Mouse (Mus musculus): ENCODE measurements around the gene Ssbp3.

DNA sequence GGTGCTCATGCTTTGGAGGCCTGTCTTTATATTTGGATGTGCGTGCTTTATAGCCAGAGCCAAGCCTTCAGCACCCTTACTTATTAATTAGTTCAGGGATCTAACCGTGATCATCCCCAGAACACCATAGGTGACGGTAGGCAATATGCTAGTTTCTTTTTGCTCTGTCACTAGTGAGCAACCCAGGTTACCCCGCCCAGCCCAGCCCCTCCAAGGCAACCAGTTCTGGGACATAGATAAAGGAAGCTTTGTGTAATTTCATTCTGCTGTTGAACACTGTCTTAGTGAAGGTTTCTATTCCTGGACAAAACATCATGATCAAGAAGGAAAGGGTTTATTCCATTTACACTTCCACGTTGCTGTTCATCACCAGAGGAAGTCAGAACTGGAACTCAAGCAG is 94.7 kb downstream of the Ssbp3 start:
- TF ChIP-seq CTCF (IDR thresholded peaks at IDR 0.05; ENCODE audit: low read depth, low read length): no peak
- TF ChIP-seq POLR2A (IDR thresholded peaks at IDR 0.05; ENCODE audit: extremely low read depth, insufficient read depth, low read length): no peak
